Mouse (Mus musculus) C2C12 (cell line): ENCODE data around the gene Enthd1.

Experiments
- CEBPB ChIP-seq: IDR thresholded peaks from one replicate; pipeline ENCODE4 v1.6.1; 2011; ENCODE audit warnings: low read depth, mild to moderate bottlenecking, control low read depth, moderate library complexity
- CTCF ChIP-seq: IDR thresholded peaks from one replicate; pipeline ENCODE4 v1.5.1; 2011; ENCODE audit not compliant: control insufficient read depth, insufficient read depth, insufficient read length
- FOSL1 ChIP-seq: IDR thresholded peaks from one replicate; pipeline ENCODE4 v1.8.0; 2011; ENCODE audit warnings: mild to moderate bottlenecking, low read length; ENCODE audit not compliant: poor library complexity, insufficient read depth, severe bottlenecking
- MAX ChIP-seq: IDR thresholded peaks from one replicate; pipeline ENCODE4 v1.6.1; 2011; ENCODE audit warnings: mild to moderate bottlenecking, control low read depth
- MYOD1 ChIP-seq: IDR thresholded peaks from one replicate; pipeline ENCODE4 v1.6.1; 2011; ENCODE audit warnings: low read depth; ENCODE audit not compliant: control insufficient read depth, insufficient read length
- MYOG ChIP-seq: IDR thresholded peaks from one replicate; pipeline ENCODE4 v1.6.1; 2011; ENCODE audit not compliant: control insufficient read depth, insufficient read length; ENCODE audit errors: extremely low read depth
- USF1 ChIP-seq: IDR thresholded peaks from one replicate; pipeline ENCODE4 v1.6.1; 2011; ENCODE audit warnings: low read depth, mild to moderate bottlenecking, control low read depth, moderate library complexity

- TF ChIP-seq CTCF (no peak), FOSL1 (no peak), MYOD1 (no peak), MYOG (no peak), MAX (no peak), USF1 (no peak), CEBPB (no peak)
Measured at GRCm38 (mm10) chr15:80485601-80486000, 79.4 kb downstream of the Enthd1 start.
